Mouse (Mus musculus) retina, embryonic 14.5 days (tissue): ENCODE measurements around the gene Hdac9.

ENCODE experiments used
- DNase-seq: peaks from one replicate; pipeline ENCODE4 v3.0.0-alpha.2; 2015; ENCODE audit warnings: low spot score

Gene Hdac9

GRCm38 (mm10) chr12:34806528-34806927 is 110.4 kb downstream of the Hdac9 start:
- no peak for DNase-seq

GRCm38 (mm10) chr12:34803721-34804120 is 113.2 kb downstream of the Hdac9 start:
- DNase-seq = no peak

GRCm38 (mm10) chr12:34802308-34802707 is 114.6 kb downstream of the Hdac9 start:
- no peak for DNase-seq

GRCm38 (mm10) chr12:34801752-34802151 is 115.1 kb downstream of the Hdac9 start:
- DNase-seq = no peak

GRCm38 (mm10) chr12:34797389-34797788 is 119.5 kb downstream of the Hdac9 start:
- DNase-seq = no peak

- no peak for DNase-seq
These were observed 121.4 kb downstream of the Hdac9 start for GRCm38 (mm10) chr12:34795487-34795886.

- DNase-seq = no peak
These were observed 124.8 kb downstream of the Hdac9 start for GRCm38 (mm10) chr12:34792113-34792452.

- no peak for DNase-seq
These were observed 125.4 kb downstream of the Hdac9 start for GRCm38 (mm10) chr12:34791213-34792112.

GRCm38 (mm10) chr12:34789031-34789982 is 127.6 kb downstream of the Hdac9 start:
- no peak for DNase-seq

- no peak for DNase-seq
These were observed 129.5 kb downstream of the Hdac9 start for GRCm38 (mm10) chr12:34787380-34787779.

- DNase-seq = no peak
These were observed 133.3 kb downstream of the Hdac9 start for GRCm38 (mm10) chr12:34783574-34783973.

GRCm38 (mm10) chr12:34779368-34779957 is 137.4 kb downstream of the Hdac9 start:
- DNase-seq = no peak

- peak; percentile 44 for DNase-seq
These were observed 140.7 kb downstream of the Hdac9 start for GRCm38 (mm10) chr12:34776170-34776569.

GRCm38 (mm10) chr12:34774071-34774470 is 142.8 kb downstream of the Hdac9 start:
- DNase-seq = peak; percentile 56

- no peak for DNase-seq
These were observed 149.6 kb downstream of the Hdac9 start for GRCm38 (mm10) chr12:34767226-34767775.

- DNase-seq = no peak
These were observed 169.6 kb downstream of the Hdac9 start for GRCm38 (mm10) chr12:34747266-34747665.

GRCm38 (mm10) chr12:34725204-34725603 is 191.7 kb downstream of the Hdac9 start:
- no peak for DNase-seq

- no peak for DNase-seq
These were observed 192.6 kb downstream of the Hdac9 start for GRCm38 (mm10) chr12:34724274-34724673.

GRCm38 (mm10) chr12:34722831-34723490 is 193.9 kb downstream of the Hdac9 start:
- DNase-seq = no peak

GRCm38 (mm10) chr12:34720906-34721305 is 196.0 kb downstream of the Hdac9 start:
- no peak for DNase-seq

- DNase-seq = no peak
These were observed 202.5 kb downstream of the Hdac9 start for GRCm38 (mm10) chr12:34714266-34714939.
